Mouse (Mus musculus): ENCODE measurements around the gene Ktn1. TPM values are rescaled to one million over a fixed set of nuclear protein-coding genes. Genes with fewer than 3 reads are reported as not detected.

Gene Ktn1
- 10 to 100 TPM; 13.1 to 17.9 TPM for total RNA-seq (2023)

GRCm38 (mm10) chr14:47648218-47648617 is at the start of gene Ktn1:
Ktn1 (plus strand) TSS chr14:47648448.

Other genes starting within 250 kb of the Ktn1 start
- gene Dlgap5, start 230.0 kb upstream of the Ktn1 start, total RNA-seq (2023), result 10 to 100 TPM; 53.3 to 56.2 TPM
- gene Fbxo34, start 198.0 kb upstream of the Ktn1 start, total RNA-seq (2023), result 10 to 100 TPM; 35.0 to 37.1 TPM
- gene Atg14, start 77.8 kb upstream of the Ktn1 start, total RNA-seq (2023), result 10 to 100 TPM in 1 of 2 experiments, 1 to 10 TPM in 1; 9.7 to 10.9 TPM

Data from neutrophil, adult 83 days (primary cell).